Mouse (Mus musculus) T-helper 1 cell (primary cell): ENCODE data around the gene Kank1.

Experiments
- in situ Hi-C: fragments of 300-600 bp; cut with MboI, MseI; formaldehyde crosslinking; loops from one replicate; pipeline ENCODE4 v1.15.1; 2025; ENCODE audit warnings: high pct_unique_total_duplicates

Gene Kank1

DNA sequence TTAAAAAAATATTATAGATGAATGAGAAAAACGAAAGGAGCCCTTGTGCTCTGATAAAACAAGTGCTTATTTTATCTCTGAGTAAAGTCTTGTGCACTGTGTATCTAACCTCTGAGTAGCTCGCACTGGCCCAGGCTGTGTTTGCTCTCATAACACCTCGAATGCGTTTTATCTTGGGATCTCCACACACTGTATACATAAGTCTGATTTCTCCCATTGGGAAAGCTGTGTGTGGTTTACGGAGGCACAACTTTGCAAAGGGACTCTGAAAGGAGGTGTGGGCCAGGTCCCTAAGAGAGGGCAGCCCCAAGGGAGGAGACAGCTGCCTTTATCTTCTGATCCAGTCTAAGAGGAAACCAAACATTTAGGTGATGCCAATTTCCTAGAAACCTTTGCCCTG is 198.6 kb downstream of the Kank1 start:
- in situ Hi-C loops = no loop called here

DNA sequence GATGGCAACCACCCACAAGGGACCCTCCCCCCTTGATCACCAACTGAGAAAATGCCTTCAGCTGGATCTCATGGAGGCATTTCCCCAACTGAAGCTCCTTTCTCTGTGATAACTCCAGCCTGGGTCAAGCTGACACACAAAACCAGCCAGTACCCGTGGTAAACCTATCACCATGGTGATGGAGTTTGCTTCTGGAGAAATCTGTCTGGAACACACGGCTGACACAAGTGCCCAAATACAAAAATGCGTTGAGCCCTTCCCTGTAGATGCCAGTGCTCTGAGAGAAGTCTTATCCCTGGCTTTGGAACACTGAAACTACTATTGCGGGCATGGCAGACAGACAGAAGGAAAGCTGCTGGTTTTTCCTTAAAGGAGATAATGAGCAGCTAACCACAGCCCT is 199.4 kb downstream of the Kank1 start:
- in situ Hi-C loops = no loop called here

DNA sequence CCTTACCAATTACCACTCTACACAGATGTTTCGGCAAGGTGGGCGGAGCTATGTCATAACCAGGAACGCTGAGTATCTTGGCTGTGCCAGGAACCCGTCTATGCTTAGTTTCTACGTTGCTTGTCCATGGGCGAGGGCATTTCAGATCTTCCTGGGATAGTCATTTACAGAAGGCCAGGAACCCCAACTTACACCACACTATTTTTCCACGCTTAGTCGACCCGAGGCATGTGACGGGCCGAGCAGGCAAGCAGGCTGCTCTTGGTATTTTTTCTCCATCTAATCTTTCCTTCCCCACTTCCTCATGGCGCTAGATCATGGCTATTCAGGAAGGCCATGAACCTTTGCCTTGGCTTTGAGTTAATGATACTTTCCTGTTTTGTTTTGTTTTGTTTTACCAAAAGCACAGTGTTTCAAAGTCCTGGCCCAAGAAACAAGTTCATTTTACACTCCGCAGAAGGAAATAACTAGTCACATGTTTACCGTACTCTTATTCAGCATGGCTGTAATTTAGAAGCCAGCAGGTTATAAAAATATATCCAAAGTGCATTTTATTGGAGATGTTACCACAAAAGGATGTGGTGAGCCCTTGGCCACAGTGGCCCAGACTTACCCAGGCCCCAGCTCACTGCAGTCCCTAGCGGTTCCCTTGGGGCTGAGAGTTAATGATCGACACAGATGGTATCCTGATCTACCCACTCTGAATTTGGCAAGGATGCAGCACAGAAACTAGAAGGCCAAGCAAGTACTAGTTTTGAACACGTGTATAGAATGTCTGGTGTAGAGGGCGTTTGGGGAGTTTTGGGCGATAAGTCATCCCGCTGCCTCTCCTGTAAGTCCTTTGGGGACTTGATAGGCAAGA is 200.2 kb downstream of the Kank1 start:
- in situ Hi-C loops = no loop called here

DNA sequence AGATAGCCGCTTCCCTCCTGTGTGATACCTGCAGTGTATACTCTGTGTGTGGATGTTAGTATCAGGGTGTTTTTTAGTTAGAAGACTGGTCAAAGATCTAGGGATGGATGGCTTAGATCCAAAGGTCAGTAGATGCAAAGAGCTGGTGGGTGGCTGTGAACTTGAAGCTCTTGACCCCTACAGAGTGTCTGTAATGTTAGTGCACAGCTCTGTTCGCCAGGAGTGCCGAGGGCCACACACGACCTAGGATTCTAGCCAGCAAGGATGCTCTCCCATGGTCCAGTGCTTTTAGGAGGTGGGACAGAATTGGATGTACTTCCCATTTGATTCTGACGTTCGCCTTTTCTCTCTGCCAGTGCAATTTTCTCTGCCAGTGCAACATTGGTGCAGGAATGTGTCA is 201.5 kb downstream of the Kank1 start:
- in situ Hi-C loops = no loop called here

DNA sequence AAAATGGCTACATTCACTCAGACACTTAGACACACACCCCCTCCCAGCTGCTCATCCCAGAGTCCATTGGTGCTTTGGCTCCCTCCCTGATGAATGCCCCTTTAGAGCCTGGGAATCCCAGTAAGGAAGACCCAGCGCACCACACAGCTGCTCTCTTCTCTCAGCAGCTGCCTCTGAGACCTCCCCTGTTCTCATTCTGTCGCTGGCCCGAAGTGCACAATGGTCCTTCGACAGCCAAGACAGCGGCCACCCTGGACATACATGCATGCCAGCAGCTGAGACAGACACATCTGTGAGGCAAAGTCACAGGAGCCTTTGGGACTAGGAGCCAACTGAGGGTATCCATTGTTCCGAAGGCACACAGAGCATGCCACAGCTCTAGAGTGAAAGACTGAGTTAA is 203.0 kb downstream of the Kank1 start:
- in situ Hi-C loops = no loop called here

DNA sequence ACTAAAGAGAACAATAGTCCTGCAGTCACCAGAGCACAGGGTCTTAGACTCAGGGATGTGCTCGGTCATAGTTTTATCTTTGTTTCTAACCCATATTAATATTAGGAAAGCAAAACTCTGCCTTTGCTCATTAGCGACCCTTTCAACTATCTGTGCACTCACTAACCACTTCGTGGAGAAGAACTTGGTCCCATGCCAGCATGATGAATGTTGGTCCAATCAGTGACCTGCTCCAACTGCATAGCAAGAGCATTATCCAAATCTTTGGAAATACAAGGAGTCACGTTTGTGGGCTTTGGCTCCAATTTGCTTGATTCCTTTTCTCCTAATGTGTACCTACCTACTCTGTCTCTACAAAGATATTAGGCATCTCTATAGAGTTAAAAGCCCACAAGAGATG is 204.0 kb downstream of the Kank1 start:
- in situ Hi-C loops = no loop called here

DNA sequence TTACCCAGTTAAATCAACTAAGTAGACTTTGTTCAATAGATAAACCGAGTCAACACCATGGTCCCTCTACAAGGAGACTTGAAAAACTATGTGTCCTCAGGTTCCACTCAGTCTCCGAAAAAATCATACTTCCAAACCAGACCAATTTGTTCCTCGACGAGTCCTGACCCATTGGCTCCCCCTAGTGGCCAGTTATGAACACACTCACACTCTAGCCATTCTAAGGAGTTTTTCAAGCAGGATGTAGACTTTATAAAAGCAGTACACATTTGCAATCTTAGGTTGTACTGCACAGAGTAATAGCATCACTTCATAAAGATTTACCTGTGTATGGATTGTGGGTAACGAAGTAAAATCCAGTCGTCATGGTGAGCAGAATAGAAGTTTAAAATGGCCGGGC is 208.3 kb downstream of the Kank1 start:
- in situ Hi-C loops = no loop called here

DNA sequence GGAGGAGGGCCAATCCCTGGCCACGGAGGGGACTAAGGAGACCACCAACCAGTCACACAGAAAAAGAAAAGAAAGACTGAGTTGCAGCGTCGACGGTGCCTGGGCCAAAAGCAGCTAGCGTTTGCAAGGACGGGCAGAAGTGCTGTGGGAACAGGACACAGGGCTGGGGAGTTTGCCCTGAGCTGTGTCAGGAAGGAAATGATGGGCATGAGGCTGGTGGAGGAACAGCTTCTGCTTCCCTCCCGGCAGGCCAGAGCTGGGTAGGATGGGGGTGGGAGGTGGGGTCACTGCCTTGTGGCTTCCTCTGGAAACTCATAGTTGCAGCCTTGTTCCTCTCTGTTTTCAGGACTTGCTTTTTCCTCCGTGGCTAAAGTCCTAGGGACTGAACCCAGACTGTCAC is 209.1 kb downstream of the Kank1 start:
- in situ Hi-C loops = no loop called here

DNA sequence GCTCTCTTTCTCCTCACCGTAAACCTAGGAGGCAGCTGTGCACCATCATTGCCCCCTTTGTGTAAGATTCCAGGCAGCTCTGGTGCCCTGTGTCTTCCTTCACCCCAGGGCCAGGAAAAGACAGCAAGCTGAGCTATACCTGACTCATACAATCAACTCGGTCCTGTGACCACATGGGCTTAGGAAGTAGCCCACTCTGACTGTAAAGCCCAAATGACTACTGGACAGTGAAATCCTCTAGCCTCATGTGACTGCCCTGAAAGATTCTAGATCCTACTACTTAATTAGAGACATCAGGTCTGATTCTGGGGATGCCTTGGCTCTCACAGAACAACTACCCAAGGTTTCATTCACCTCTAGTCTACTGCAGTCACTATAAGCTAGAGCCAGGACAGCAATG is 209.9 kb downstream of the Kank1 start:
- in situ Hi-C loops = no loop called here

DNA sequence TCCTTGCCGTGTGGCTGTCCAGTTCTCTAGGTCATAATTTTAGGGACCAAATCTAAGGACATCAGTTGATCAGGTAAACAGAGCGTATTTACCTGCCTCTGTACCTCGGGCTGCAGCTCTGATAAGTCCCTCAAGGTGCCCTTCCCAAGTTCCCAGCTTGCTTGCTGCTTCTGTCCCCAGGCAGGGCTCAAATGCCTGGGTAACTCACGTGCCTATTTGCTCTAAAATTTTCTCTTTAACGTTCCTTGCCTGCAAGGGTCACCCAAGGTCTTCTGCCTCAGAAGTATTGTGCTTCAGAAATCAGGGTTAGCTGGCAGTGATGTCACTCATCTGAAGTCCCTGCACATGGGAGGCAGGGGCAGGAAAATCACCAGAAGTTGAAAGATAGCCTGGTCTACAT is 210.6 kb downstream of the Kank1 start:
- in situ Hi-C loops = no loop called here

DNA sequence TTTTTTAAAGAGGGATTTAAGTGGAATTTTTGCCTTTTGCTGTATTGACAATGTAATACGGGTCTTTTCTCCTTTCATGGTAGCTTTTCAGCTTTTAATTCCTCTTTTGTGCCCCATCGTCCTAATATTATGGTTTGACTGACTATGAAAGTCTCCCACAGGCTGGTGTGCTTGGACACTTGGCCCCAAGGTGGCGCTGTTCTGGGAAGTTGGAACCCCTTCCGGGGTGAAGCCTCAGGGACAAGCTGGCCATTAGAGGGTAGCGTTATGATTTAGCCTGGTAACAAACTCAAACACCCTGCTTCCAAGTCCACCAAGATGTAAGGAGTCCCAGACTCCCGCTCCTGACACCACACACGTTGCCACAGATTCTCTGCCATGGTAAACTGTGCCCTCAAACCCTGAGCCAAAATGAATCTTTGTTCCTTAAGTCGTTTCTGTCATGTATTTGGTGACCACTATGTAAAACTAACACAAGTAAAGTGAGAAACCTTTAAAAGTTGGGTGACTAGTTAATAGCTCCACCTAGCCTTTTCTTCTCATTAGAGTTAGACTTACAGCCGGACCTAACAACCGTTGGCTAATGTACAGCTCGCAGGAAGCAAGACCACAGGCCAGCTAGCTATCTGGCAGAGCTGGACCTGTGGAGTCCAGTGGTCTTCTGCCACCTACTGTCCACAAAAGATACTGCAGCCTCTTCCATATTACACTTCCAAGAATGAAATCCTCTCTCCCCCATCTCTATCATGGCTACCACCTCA is 214.3 kb downstream of the Kank1 start:
- in situ Hi-C loops = no loop called here

DNA sequence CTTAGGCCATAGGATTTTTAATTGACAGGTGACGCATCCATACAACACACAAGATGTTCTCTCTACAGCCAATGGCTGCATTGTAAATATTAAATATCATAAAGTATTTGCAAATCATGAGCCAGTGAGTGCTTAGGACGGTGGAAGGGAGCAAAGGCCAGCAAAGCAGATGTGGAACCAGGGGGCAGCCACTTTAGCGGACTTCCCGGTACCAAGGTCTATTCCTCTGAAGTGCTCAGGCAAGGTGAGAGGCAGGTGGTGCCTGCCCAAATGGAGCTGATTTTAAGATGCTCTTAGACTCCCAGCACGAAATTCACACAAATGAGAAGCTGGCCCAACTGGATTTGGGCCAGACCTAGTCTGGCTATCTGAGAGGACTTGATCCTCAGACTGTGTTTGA is 216.4 kb downstream of the Kank1 start:
- in situ Hi-C loops = no loop called here

DNA sequence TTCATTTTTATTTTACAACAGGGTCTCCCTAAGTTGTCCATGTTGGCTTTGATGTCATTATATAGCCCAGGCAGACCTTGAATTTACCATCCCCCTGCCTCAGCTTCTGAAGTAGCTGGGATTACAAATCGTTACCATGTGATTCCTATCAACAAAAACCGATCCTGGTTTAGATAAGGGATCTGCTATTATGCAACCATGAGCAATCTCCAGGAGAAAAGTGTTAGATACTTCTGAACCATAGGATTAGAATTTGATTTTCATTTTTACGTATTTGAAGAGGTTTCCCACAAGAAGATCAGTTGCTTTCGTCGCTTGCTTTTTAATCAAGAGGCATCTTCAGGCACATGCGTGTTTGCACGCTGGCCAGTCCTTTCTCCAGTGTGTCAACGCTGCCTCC is 224.0 kb downstream of the Kank1 start:
- in situ Hi-C loops = loop anchor here (10.0 kb wide), 1 partner anchor 474 kb away; no protein-coding TSS in a partner anchor

DNA sequence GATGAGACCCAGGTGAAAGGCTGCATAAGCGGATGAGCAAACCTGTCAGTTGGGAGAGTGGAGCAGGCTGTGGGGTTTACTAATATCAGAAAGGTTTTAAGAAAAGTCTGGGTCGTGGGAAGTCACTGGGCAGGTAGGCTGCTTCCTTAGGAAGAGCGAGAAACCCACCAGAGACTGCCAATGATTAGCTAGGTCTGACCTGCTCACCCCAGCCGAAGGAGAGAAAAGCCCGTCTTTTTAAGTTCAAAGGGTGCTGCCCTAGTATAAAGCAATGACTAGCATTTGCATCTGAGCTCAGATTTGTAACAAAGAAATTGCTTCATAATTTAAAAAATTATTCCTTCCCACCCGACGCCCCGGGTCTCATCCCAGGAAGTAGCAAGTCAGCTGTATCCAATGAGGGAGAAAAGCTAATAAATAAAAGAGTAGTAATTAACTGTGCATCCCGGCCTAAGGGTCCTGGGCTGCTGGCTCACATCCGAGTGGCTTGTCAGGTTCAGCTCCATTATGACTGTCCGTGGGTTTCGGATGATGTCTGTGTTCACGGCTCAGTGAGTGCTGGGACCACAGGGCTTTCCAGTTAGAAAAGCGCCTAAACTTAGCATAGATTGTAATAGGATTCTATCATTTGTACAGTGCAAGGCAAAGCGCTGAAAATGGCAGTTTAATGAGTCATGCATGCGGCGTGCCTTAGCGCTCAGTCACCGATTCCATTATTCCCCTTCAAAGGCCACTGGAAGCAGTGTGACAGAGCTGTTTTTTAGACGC is 225.0 kb downstream of the Kank1 start:
- in situ Hi-C loops = loop anchor here (10.0 kb wide), 1 partner anchor 473 kb away; no protein-coding TSS in a partner anchor

DNA sequence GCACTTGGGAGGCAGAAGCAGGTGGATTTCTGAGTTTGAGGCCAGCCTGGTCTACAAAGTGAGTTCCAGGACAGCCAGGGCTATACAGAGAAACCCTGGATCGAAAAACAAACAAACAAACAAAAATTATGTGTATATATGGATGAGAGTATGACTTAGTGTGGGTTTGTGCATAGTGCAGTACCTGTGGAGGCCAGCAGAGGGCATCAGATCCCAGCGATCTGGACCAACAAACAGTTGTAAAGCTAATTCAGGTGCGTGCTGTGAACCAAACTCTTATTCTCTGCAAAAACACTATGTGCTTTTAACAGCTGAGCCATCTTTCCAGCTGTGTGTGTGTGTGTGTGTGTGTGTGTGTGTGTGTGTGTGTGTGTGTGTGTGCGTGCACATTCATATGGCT is 239.0 kb downstream of the Kank1 start:
- in situ Hi-C loops = loop anchor here (10.0 kb wide), 1 partner anchor 159 kb away; no protein-coding TSS in a partner anchor

DNA sequence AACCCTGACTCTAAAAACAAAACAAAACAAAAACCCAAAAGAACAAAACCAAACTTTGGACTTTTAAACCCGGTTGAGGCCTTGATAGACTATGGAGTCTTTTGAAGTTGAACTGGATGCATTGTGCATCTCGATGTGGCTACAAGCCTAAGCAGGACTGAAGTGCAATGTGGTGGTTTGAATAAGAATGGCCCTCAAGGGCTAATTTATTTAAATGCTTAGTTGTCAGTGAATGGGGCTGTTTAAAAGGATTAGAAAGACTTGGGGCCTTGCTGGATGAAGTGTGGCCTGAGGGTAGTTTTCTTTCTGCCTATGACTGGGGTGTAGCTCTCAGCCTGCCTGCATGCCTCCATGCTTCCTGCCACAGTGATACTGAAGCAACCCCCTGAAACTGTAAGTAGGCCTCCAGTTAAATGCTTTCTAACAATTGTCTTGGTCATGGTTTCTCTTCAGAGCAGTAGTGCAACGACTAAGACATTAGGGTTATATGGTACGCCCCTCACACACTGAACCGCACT is 242.4 kb downstream of the Kank1 start:
- in situ Hi-C loops = loop anchor here (10.0 kb wide), 1 partner anchor 156 kb away; no protein-coding TSS in a partner anchor

DNA sequence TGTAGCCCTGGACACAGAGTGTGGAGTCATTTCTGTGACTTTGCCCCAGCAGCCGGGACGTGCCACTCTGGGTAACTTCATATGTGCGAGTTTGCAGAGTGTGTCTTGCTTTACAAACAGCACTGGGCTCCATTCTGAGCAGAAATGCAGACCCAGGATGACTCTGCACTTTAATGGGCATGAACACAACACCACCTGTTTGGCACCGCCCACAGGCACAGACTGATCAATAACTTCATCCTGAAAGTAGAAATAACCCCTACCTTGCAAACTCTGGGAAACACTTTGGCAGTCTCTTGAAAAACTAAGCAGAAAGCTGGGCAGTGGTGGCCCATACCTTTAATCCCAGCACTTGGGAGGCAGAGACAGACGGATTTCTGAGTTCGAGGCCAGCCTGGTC is 244.0 kb downstream of the Kank1 start:
- in situ Hi-C loops = loop anchor here (5.0 kb wide), 1 partner anchor 49 kb away; no protein-coding TSS in a partner anchor
